Mouse (Mus musculus): ENCODE results near the gene Tbc1d30.

The Tbc1d30 gene

DNA sequence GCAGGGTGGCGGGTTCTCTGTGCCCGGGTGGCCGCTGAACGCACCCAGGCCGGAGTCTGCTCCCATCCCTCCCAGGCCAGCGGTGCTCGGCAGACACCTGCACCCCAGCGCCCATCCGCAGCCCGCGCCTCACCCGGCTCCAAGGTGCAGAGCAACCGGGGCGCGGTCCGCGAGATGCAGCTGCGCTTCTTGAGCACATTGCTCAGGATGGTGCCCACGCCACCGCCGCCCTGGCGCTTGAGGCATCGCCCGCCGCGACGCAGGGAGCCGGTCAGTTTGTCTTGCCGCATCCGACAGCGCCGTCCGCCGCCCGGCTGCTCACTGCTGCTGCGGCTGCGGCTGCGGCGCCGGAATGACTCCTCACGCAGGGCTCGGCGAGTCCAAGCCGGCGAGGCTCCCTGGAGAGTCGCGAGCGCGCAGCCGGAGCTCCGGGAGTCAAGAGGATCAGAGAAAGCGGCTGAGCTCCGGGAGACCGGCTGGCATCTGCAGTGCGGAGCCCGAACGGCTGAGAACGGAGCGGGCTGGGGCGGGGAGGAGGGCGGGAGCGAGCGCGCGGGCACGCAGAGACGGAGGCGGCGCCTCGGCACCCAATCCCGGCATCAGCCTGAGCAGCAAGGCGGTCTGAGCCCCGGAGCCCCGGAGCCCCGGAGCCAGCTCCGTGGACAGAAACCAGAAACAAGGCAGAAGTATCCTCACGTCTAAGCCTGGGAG, 40.4 kb downstream of the Tbc1d30 start:
- DNase-seq, result peak; percentile 72

DNA sequence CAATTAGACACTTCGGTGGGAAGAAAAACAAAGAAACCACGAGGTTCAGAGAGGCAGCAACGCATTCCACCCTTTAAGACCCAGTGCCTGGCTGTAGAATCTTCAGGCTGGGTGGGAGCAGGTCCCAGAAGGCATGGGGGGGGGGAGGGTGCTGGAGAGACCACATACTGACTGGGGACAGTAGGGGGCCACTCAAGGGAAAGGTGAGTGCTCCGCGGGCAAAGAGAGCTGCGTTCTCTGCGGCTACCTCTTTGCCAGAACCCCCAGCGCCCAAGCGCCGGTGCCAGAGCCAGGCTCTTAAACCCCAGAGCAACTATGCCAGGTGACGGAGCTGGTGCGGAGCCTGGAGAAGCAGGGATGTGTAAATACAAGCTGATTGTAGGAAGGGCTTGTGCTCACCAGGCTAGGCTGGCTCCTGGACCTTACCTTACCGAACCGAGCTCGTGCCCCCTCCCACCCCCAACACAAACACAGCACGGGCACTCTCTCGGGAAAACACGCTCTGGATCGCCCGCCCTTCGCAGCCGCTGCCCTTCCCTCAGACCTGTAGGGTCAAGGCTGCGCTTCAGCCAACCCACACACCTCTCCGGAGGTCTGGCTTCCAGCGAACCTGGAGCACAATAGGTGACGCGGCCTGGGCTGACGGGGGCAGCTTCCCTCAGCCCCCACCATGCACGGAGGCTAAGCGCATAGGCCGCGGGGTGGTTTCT, 41.1 kb downstream of the Tbc1d30 start:
- DNase-seq, result no peak

DNA sequence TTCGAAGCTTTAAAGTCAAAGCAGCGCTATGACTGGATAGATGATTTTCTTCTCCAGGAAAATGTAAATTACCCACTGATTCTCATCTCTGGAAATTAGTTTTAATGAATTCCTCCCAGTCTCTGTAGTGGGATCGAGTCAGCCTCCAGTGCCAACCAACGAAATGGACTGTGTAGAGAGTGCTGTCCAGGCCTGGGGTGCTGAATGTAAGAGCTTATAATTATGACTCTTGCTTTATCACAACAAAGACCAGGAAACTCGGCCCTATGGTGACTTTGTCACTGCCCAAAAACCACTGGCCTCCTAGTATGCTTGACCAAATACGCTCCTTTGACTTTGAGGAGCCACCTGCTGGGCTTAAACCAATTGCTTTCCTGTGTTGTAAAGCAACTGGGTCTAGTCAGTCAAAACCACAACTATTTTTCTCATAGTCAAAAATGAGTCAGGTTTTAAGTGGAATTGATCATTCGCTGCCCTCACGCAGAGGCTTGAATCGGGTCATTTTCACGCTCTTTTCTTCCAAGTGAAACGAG, 41.9 kb downstream of the Tbc1d30 start:
- peak; percentile 23 for DNase-seq

DNA sequence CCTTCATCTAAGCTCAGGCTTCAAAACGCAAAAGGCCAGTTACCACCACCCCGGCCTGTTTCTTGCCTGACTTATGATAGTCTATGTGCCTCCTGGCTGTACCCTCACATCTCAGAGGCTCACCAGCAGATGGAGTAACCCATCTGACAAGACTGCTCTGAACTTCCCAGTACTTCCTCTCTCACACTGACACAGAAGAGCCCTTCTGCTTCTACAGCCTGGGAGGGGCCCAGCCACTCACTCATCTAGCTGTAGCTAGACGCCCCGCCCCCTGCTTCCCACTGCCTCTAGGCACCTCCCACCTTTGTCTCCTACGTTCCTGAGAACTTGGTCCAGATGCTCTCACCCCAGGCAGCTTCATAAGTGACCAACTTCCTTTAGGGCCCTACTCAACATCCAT, 45.6 kb downstream of the Tbc1d30 start:
- peak; percentile 59 for DNase-seq

DNA sequence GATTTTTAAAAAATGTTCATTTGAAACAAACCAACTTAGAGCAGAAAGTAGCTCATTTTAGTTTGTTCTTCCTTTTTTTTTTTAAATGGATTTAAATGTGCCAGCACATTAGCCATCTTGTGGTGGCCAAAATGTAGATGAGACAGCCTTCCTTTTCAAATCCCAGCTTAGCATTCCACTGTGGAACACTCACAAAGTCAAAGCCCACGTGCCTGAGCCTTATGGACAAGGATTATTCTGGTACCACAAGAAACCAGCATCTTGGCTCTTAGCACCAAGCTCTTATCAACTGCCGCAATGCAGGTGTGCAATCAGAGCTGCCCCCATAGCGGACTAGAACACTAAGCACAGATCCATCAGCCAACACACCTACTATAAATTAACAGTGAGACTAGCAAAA, 47.5 kb downstream of the Tbc1d30 start:
- no peak for DNase-seq

DNA sequence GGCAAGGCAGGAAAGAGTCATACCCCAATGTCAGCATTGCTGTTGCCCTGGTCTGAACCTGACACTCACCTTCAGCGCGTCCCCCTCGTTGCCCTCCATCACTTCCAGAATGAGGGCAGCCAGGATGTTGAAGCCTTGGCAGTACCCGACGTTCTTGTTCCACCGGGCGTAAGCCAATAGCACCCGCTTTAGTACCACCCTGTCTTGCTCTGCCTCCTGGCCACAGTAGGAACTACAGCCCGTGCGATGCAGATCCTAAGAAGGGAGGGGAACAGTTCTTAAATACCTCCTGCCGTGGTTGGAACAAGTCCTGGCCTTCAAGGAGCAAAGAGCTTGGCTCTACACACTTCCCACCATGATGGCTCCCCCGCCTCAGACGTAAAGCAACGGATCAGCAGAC, 49.2 kb downstream of the Tbc1d30 start:
- DNase-seq, result peak; percentile 22

DNA sequence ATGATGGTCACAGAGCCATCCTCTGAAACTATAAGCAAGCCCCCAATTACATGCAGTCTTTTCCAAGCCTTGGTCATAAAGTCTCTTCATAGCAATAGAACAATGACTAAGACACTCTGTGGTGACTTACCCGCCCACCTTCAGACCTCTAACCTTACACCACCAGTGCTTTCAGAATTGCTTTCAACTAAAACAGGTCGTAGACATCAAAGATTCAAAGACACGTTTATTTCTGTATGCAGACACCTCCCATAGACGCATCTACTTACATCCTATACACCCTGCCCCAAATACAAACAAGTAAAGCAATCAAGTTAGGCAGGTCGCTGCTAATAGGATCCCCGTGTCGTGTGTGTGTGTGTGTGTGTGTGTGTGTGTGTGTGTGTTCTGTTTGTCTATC, 50.4 kb downstream of the Tbc1d30 start:
- no peak for DNase-seq

DNA sequence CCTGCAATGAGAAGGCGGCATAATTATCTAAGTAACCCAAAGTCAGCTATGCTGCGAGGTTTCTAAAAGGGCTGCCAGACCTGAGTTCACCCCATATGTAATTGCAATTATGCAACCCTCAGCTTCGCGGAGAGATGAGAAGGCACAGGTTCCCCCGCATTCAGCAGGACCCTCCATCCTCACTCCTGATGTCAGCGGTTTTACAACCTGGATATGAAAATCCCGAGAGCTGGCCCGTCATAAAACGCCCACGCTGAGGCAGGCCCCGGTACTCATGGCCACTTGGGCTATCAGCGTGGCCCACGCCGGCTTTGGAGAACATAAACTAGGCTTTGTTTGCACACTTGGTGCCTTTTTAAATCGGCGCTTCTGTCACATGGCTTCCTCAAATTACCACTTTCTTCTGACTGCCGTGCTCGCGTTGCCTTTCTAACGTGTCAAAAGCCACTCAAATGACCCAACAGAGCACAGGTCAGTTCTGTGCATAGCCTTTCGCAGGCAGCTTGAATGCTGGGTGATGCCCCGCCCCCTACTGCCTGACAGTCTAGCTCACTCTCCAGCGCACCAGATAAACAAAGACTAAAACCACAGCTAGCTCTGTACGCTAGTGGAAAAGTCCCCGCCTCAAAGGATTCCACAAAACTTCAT, 53.9 kb downstream of the Tbc1d30 start:
- DNase-seq, result peak; percentile 65

DNA sequence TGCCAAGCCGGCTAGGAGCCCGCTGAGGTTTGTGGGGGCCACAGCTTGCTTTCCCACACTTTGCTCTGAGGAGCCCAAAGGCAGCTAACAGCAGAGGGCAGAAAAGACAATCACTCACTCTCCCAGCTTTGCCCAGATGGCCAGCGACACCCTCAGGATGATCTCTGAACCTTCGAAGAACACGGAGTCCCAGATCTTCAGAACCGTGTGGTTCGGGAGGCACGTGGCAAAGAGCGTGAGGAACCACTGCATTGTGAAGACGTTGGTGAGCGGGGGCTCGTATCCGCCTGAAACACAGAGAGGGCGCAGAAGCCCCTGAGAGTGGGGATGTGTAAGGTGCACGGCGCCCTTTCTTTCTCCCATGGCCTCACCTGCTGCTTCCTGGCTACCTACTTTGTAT, 56.6 kb downstream of the Tbc1d30 start:
- no peak for DNase-seq

DNA sequence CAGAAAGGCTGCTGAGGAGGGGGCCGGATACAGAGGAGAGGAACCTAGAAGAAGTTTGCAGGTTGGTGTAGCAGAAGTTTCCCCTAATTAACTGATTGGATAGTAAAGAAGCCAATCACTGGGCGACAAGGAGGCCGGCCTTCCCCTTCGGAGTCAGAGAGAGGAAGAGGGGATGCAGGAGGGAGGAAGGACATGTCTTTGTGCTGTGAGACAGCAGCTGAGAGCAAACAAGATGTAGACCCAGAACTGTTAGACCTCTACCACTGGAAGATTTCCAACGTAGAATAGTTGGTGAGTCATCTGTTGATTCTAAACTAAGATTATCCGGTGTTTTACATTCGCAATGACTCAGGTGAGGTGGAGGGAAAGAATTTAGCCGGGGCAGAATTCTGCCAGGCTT, 57.2 kb downstream of the Tbc1d30 start:
- no peak for DNase-seq

DNA sequence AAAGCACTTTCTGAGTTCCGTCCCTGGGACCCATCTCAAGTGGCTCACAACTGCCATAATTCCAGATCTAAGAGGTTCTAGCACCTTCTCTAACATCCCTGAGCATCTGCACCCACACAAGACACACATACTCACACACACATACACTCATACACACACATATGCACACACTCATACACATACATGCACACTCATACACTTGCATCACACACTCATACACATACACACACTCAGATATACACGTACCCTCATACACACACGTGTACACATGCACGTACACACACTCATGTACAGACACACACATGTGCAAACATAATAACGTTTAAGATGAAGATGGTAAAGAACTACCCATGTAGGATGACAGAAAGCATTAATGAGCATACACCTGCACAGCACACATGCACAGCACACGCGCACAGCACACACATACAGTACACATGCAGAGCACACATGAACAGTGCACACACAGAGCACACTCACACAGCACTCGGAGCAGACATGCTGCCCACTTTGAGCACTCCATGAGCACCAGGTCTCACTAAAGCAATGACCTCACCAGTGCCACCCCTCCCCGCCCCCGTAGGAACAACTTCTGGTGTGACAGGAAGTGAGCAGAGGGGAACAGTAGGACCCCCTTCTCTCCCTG, 59.7 kb downstream of the Tbc1d30 start:
- no peak for DNase-seq

DNA sequence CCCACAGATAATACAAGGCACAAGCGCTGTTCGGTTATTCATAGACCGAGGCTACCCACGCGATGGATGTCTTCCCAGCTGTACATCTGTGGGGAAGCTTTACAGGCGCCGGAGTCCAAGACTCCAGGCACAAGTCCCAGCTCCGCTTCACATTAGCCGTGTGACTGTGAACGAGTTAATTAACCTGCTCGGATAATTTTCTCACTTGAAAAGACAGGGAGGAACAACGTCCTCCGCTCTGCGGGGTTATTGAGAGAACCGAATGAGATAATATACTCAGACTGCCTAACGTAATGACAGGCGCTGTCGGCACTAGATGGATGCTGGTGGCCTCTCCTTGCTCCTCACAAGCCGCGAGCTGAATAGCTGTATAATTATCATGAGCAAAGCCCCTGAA, 60.4 kb downstream of the Tbc1d30 start:
- DNase-seq, result no peak

DNA sequence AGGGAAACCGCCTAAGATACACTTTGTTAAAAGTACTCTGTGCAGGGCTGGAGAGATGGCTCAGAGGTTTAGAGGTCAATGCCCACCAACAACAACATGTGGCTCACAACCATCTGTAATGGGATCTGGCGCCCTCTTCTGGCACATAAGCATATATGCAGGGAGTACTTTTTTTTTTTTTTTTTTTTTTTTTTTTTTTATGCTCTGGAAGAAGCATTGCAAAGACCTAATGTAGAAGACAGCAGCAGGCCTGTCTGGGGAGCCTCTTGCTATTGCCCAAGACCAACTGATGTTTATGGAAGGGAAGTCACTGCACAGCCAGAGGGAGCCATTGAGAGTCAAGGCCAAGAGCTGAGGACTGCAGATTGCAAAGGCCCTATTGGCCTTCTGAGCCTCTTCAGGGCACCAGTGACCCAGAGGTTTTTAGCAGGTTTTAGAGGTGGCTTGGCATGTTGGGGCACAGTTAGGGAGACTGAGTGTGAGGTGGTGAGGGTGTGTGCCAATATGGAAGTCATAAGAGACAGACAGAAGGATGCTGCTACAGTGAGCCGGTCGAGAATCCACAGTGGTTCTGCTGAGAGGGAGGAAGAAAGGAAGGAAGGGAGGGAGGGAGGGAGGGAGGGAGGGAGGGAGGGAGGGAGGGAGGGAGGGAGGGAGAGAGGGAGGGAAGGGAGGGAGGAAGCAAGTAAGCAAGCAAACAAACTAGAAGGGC, 61.0 kb downstream of the Tbc1d30 start:
- DNase-seq, result peak; percentile 29

DNA sequence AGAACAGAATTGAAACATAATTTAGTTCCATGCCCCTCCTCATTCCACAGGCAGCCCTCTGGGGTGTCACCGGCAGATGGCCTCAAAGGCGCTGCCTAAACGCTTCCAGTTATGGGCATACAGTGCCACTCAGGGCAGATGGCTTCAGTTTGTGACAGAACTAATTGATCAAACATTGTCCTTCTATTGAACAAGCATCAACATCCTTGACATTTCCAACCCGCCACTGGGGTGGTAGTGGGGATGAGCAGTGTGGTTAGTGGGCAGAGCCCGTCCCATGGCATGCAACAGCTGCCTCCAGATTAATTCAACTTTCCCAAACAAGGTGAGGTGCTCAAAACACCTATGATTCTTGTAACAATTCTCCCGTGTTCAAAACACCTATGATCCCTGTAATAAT, 68.2 kb downstream of the Tbc1d30 start:
- DNase-seq, result no peak

DNA sequence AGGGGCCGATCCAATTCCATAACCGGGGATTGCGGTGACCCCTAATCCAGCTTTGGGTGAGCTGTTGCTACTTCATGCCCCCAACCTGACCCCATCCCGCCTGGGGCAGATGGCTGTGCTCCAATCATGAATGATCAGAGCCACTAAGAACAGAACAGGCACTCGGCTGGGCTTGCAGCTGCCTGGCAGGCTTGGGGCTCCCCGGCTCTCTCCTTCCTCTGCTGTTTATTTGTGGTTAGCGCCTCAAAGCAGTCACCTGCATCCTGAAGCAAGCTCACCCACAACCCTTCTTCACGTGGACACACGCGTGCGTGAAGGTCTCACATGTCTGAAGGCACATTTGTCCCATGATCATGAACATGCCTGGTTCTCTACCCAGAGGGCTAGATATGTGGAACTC, 68.6 kb downstream of the Tbc1d30 start:
- no peak for DNase-seq

DNA sequence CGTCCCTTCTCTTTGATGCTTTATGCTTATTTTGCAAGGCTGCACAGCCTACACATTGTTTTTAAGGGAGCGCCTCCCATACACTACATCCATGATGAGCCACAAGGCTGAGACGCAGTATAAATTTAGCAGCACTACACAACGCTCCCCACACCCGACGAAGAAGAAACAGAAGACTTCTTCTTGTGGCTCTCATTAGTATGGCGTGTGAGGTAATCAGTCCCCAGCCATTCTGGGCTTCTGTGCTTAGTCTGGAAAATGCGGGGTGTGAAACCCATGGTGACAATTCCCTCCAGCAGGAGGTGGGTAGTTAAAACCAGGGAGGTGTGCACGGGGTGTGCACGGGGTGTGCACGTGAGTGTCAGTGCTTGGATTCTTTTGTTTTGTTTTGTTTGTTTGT, 70.1 kb downstream of the Tbc1d30 start:
- DNase-seq, result no peak

DNA sequence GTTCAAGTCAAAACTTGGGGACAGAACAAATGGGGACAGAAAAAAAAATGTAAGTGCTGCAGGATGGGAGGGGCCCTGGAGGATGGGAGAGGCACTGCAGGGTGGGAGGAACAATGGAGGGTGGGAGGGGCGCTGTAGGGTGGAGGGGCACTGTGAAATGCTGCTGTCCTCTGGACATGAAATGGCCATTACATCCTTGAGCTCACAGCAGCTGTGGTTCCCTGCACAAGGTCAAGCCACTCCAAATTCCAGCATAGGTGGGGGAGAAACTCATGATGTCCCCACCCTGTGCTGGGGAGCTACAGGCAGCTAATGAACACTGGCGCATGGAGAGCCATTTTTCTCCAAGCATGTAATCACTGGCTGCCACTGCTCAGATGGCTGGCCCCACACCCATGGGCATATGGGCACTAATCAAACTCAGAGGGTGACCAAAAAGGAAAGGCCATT, 74.0 kb downstream of the Tbc1d30 start:
- DNase-seq, result peak; percentile 40

DNA sequence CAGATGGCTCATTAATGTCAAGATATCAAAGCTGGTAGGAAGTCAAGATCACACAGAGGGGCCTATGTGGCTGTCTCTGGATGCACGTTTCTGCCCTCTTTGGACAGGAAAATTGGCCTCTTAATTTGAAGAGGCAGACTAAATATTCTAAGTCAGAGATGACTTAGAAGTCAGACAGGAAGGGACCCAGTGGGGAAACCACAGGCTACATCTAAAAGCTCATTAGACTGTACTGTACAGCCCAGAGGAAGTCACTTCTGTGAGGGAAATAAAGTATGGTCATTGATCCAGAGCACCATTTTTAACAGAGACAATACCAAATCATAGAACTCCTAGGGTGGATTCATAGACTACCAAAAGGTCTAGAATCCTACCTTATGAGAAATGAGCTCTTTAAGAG, 76.1 kb downstream of the Tbc1d30 start:
- no peak for DNase-seq

DNA sequence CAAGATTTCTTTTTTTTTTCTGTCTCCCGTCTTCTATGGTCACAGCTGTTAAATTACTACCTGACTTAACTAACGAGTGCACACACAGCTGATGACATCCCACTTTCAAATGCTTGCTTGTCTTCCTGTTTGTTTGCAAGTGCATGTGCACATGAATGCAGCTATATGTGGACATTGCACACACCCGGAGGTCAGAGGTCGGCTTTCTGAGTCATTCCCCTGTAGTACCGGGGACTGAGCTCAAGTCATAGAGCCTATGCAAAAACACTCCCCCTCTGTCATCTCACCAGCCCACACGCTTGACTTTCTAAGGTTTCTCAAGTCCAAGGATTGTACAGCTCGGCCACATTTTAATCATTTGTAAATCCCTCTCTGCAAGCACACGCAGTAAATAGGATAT, 80.1 kb downstream of the Tbc1d30 start:
- no peak for DNase-seq

DNA sequence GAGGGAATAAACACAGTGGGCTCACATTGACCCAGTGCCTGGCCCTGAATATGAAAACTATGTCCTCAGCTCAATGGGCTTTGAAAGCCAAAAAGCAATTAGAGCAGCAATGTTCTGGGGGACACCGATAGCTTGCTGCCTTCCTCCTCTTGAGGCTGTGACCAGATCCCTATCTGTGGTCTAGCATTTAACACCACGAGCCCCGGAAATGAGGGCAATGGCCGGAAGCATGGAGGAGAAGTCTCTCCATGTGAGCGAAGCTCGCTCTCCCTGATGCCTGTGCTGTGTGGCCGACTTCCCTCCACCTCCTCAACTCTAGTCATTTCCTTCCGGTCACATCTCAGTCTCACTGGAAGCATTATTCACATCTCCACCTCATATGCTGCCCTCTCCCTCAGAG, 82.3 kb downstream of the Tbc1d30 start:
- DNase-seq, result no peak

DNA sequence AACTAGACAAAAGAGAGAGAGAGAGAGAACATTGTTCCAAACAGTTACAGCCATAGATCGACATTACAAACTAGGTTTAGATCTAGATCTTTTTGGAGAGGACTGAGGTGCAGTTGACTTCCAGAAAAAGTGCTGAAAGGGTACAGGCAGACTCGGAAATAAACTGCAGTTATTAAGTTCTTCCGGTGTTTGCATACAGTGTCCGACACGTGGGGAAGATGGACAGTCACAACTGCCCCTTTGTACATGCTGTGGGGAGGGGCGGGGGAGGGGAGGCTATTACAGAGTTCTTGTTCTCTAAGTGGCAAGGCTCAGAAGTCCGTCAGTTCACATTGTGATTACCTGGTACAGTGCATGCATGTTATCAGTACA, 86.9 kb downstream of the Tbc1d30 start:
- DNase-seq, result no peak

DNA sequence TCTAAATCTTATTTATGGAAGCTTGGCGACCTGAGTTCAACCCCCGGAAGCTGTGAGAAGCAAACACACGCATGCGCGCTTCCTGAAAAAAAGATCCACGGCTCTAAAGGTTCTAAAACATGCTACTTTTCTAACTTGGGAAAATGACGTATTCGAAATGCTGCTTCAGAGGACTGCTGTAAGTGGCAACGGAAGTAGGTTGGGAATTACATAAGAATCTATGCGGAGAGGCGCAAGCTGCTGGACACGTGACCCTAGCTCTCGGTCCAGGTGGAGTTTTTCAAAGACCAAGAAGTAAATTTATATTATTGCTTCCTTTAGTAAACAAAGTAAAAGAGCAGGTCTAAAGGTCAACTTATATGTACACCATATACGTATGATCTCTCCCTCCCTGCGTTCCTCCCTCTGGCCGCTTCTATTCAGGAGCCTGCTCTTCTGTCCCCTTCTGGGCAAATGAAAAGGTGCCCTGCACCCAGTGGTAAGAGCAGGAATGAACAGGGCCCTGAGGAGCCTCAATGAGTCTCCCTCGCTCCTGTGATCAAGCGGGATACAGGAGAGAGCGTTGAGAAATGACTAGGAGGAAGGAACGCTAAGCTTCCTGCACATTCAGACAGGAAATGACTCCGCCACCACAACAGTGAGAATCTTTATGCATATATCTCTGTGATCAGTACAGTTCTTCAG, 87.4 kb downstream of the Tbc1d30 start:
- DNase-seq, result no peak

Data from lung, postnatal 14 days (tissue).